Mouse (Mus musculus) ovary, postnatal 36 days (tissue): ENCODE data around the gene Ift57.

Source experiments
- DNase-seq: peaks from one replicate; pipeline ENCODE4 v3.0.0; 2022; ENCODE audit warnings: low spot score, mixed read lengths

Ift57 gene

GRCm38 (mm10) chr16:49698620-49699525 lies at the start of gene Ift57:
Gene Ift57, plus strand, starts transcription at chr16:49699233.
- peak; percentile 96 for DNase-seq

- no peak for DNase-seq
Observed at GRCm38 (mm10) chr16:49657182-49657581, 41.9 kb upstream of the Ift57 start.

- DNase-seq = no peak
Observed at GRCm38 (mm10) chr16:49658029-49658428, 41.0 kb upstream of the Ift57 start.

GRCm38 (mm10) chr16:49659131-49659530 lies 39.9 kb upstream of the Ift57 start:
- DNase-seq = no peak

- DNase-seq = no peak
Observed at GRCm38 (mm10) chr16:49660111-49660510, 38.9 kb upstream of the Ift57 start.

GRCm38 (mm10) chr16:49662201-49662600 lies 36.8 kb upstream of the Ift57 start:
- no peak for DNase-seq

- no peak for DNase-seq
Observed at GRCm38 (mm10) chr16:49664677-49665076, 34.4 kb upstream of the Ift57 start.

- no peak for DNase-seq
Observed at GRCm38 (mm10) chr16:49679666-49680065, 19.4 kb upstream of the Ift57 start.

GRCm38 (mm10) chr16:49684961-49685360 lies 14.1 kb upstream of the Ift57 start:
- no peak for DNase-seq

GRCm38 (mm10) chr16:49699821-49700220 lies 788 bp downstream of the Ift57 start:
- no peak for DNase-seq

GRCm38 (mm10) chr16:49708074-49708473 lies 9.0 kb downstream of the Ift57 start:
- no peak for DNase-seq

- no peak for DNase-seq
Observed at GRCm38 (mm10) chr16:49710188-49710587, 11.2 kb downstream of the Ift57 start.

GRCm38 (mm10) chr16:49713302-49713701 lies 14.3 kb downstream of the Ift57 start:
- no peak for DNase-seq

GRCm38 (mm10) chr16:49720671-49721070 lies 21.6 kb downstream of the Ift57 start:
- no peak for DNase-seq

- DNase-seq = no peak
Observed at GRCm38 (mm10) chr16:49721678-49722077, 22.6 kb downstream of the Ift57 start.

- no peak for DNase-seq
Observed at GRCm38 (mm10) chr16:49723222-49723621, 24.2 kb downstream of the Ift57 start.

GRCm38 (mm10) chr16:49724232-49724631 lies 25.2 kb downstream of the Ift57 start:
- no peak for DNase-seq

GRCm38 (mm10) chr16:49724931-49725330 lies 25.9 kb downstream of the Ift57 start:
- no peak for DNase-seq

- DNase-seq = no peak
Observed at GRCm38 (mm10) chr16:49725446-49725845, 26.4 kb downstream of the Ift57 start.

- DNase-seq = no peak
Observed at GRCm38 (mm10) chr16:49726216-49726615, 27.2 kb downstream of the Ift57 start.

- no peak for DNase-seq
Observed at GRCm38 (mm10) chr16:49726761-49727160, 27.7 kb downstream of the Ift57 start.

- DNase-seq = no peak
Observed at GRCm38 (mm10) chr16:49736536-49736935, 37.5 kb downstream of the Ift57 start.

GRCm38 (mm10) chr16:49747360-49747759 lies 48.3 kb downstream of the Ift57 start:
- DNase-seq = no peak

- DNase-seq = no peak
Observed at GRCm38 (mm10) chr16:49752906-49753305, 53.9 kb downstream of the Ift57 start.
